Mouse (Mus musculus) layer of hippocampus, adult 18-20 months (tissue): ENCODE data around the gene Nphp3. TPM values are rescaled to one million over a fixed set of nuclear protein-coding genes. Genes with fewer than 3 reads are reported as not detected.

Experiments used
- DNase-seq, 2 experiments: peaks; one replicate each; pipeline ENCODE4 v3.0.0; 2022; ENCODE audit warnings: low spot score in 2 of 2
- total RNA-seq, 2 experiments: library from RNA; stranded (reverse); gene quantifications; 2 replicates each; pipeline ENCODE4 v1.2.3; 2021

Nphp3 gene
- total RNA-seq, 2 experiments from 2014 or later = 7.6 to 9.1 TPM

DNA sequence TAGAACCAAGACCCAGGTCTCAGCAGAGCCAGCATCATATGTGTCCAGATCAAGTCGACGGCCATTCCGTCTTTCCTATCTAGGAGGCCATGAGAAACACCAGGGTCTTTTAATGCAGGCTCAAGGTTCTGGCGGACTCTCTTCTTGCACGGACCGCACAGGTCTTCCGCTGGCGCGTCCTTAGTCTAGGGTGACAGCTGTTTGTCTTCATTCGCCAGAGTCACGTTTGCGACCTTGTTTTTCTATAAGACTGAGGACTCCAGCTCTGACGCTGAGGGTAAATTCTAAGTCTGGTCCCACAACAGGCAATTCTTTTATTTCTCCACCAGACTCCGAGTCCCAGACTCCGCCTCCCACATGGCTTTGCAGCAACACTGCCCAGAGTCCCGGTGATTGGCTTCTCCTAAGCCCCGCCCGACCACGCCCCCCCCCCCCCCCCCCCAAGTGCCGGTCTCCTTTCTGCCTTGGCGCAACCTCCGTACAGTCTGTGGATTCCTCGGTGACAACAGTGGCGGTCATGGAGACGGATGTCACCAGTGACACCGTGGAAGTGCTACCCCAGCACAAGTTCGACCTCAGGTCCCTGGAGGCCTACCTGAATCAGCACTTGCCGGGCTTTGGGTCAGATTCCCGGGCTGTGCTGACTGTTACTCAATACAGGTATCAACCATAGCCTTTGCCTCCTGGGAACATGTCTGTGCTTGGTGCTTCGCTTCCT is 61.1 kb downstream of the Nphp3 start, which contains the start of gene Acad11:
Acad11 (plus strand) TSS at position 134 of the 718 bp plus-strand sequence.
- peak; percentile 84 to 94 for DNase-seq

DNA sequence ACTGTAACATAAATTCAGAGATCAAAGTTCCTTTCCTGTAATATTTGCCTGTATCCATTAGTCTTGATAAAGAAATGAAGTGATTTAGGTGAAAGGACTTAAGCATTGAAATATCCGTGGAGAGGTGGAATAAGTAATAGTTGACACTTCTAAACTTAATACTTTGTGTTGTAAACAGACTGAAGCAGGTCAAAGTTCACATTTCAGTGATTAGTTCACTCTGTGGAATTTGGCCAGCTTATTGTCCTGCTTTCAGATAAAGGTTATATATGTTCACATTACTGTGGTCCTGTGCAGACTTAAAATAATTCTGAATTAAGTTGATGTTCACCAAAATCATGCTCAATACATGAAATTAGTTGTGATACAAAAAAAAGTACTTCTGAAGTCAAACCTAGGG is 62.2 kb downstream of the Nphp3 start:
- DNase-seq = no peak

DNA sequence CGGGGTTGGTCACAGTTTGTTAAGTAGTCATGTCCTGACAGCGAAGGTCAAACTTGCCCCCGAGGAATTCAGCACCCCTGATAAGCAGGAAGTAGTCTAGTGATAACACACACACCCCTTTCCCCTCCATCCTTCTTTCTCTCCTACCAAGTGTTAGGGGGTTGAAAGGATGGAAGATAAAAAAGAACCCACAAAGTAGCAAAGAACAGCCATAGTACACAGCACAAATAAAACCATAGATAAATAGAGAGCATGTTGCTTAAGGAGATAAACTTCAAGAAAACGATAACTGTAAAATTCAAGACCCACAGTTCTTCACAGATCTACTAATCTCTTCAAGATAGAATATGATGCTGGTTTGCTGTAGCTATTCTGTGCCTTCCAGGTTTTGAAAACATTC is 67.9 kb downstream of the Nphp3 start:
- no peak for DNase-seq

DNA sequence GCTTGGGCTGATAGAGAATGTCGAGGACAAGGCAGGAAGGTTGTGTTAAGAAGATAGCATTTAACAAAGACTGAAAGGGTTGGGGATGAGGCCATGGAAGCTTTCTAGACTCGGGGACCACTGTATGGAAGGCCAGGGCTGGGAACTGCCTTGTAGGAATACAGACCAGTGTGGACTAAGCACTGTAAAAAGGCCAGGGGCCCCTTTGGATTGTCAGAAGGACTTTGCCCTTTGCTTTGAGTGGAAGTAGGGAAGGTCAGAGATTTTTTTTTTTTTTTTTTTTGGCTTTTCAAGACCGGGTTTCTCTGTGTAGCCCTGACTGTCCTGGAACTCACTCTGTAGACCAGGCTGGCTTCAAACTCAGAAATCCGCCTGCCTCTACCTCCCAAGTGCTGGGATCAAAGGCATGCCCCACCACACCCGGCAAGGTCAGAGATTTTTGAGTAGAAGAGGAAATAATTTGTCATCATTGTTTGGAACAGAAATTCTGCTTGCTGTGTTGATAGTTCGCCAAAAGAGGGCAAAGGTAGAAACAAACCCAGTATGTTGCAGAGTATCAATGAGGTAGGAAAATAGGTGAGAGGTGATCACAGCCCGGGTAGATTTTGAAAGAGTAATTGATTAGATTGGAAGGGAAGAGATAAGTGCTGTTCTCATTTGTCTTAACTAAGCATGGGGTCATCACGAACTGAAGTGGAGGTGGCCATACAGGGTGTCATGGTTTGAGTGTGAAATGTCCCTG is 68.7 kb downstream of the Nphp3 start:
- DNase-seq = no peak

GRCm38 (mm10) chr9:104075808-104076207 is 73.5 kb downstream of the Nphp3 start:
- DNase-seq = no peak

DNA sequence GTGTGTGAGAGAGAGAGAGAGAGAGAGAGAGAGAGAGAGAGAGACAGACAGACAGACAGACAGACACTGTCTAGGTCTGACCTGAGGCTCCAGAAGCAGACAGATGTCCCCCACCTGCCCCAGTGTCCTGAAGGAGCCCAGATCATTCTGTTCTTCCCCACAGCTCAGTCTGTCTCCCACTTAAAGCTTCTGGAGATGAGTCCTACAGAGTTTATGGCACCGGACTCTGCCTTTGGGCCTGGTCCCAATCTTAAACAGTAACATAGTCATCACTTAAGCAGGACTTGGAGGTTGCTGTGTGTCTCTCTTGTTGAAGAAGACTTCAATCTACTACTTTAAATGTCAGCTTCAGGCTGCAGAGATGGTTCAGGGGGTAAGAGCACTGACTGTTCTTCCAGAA is 76.4 kb downstream of the Nphp3 start:
- no peak for DNase-seq

DNA sequence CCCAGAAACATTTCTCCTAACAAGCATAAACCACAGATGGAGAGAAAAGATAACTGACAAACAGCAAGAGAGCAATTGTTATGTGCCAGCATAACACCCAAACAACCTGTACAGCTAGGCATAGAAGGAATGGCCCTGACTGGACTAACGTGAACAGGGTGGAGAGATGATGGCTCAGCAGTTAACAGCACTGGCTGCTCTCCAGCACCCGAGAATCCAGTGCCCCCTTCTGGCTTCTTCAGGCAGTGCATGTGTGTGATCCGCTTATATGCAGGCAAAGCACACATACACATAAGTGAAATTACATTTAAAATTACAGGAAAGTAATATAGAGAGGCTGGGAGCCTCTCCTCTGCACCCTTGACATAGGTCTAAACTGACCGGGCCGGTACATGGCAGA is 77.0 kb downstream of the Nphp3 start:
- peak in 1 of 2 experiments; percentile 59 for DNase-seq

DNA sequence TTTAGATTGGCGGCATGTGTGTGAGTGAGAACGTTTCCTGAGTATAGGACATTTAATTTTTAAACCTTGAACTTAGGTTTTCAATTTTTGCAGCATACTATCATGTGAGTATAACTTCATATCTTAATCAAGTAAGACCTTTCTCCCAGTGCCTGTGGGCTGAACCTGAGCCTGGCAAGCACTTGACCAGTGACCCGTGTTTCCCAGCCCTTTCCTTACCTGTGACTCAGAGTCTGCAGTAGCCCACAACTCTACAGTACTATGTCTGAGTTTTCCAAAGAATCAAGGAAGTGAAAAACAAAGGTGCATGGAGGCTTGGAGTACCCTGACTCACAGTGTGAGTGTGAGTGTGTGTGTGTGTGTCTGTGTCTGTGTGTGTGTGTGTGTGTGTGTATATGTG is 77.7 kb downstream of the Nphp3 start:
- no peak for DNase-seq

DNA sequence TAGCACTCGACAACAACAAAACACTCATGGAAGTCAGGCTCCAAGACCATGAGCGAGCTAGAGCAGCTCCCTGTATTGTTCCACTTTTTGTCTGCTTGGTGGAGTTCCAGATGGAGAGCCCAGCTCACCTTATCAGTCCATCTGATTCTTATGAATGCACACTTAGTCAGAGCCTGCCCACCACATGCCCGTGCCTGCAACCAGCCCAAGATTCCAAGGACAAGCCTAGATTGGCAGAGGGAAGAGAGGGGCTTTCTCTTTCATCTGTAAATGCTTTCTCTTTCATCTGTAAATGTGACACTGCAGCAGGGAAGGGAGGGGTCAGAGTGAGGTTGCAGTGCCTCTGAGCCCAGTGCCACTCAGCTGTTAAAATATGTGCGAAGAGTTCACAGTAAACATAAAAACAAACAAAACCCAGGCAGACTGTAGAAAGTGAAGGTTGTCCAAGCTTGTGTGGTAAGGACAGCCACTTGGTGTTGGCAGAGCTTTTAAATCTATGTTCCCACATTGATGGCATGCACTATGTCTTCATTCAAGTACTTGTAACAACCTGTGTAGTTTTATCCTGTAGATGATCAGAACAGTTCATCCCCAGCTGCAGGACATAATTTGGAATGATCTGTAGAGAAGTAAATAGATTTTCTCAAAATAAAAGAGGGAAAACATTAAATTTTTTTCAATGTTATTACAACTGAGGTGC is 83.5 kb downstream of the Nphp3 start:
- DNase-seq = no peak

DNA sequence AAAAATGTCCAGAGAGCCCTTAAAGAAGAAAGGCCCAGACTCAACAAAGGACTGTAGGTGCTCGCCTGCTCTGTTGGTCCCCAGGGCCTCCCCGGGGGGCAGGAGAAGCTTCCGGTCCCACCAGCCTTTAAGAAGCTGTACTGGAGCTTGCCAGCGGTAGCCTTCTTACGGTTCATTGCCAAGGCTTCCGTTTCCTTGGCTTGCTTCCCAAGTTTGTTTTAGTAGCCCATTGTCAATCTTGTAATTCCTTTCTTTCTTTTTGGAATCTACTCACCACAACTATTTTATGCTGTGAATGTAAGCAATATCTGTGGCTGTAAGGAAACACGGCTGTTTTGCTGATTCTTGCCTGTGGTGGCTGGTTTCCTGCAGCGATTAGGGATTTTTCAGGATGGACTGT is 86.2 kb downstream of the Nphp3 start:
- no peak for DNase-seq

DNA sequence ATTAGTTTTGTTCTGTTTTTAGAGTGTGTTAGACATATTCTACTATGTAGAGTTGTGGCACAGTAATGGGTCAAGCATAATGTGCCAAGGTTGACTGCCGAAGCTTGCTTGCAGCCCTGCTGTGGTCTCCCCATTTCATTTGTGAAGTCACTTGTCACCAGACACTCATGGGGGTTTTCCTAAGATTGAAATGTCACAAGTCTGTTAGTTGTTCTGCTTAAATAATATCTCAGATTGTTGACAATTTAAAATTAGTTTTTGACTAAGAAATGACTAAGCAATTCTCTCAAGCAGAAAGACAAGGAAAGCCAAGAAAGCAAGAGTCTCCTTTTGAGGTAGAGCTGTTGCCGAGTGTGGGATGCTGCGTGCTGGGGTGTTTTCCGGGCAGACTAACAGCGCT is 90.6 kb downstream of the Nphp3 start:
- no peak for DNase-seq

Other genes starting within 250 kb of the Nphp3 start
- gene Tmem108, start 240.7 kb upstream of the Nphp3 start, total RNA-seq = 10 to 100 TPM; 32.1 to 35.4 TPM
- not detected for gene Gm28305, start 38.1 kb downstream of the Nphp3 start, total RNA-seq
- 10 to 100 TPM; 39.8 to 40.0 TPM for gene Uba5, start 60.6 kb downstream of the Nphp3 start, total RNA-seq
- 10 to 100 TPM; 21.3 to 23.7 TPM for gene Acad11, start 60.8 kb downstream of the Nphp3 start, total RNA-seq
- under 1 TPM; 0.17 to 0.20 TPM for gene Ackr4, start 124.4 kb downstream of the Nphp3 start, total RNA-seq